Mouse (Mus musculus) olfactory bulb, adult 2 months (tissue): ENCODE results near the gene Kcnb1.

ENCODE experiments used
- CTCF ChIP-seq: fragments of 200-500 bp; IDR thresholded peaks from 2 replicates; pipeline ENCODE4 v1.5.1; 2012; ENCODE audit warnings: low read depth, mild to moderate bottlenecking, low read length, moderate library complexity; ENCODE audit not compliant: insufficient read depth
- POLR2A ChIP-seq: fragments of 200-500 bp; IDR thresholded peaks from 2 replicates; pipeline ENCODE4 v1.6.1; 2012; ENCODE audit warnings: mild to moderate bottlenecking, low read depth, low read length, moderate library complexity; ENCODE audit not compliant: insufficient read depth

DNA sequence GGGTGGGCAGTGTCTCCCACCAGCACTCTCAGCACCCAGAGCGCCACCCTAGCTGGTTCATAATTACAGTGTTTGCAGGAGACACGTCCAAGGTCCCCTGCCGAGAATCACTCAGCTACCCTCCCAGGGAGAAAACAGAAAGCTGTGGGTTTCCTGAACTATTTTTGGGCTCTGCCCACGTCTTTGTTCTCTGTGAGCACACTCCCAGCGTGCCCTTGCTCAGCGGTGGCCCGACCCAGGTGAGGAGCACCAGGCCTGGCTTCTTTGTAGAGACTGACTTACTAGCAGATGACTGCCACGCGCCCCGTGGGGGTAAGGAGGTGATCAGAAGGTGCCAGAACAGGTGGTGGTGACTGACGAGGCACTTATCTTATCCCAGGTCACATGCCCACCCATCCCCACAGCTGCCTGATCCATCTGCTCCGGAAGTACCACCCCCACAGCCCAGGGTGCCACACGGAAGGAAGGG lies 50.1 kb downstream of the Kcnb1 start:
- TF ChIP-seq CTCF (no peak), POLR2A (no peak)
